Mouse (Mus musculus) right cerebral cortex, postnatal 14 days (tissue): Measurements from ENCODE around the gene Tnfsf12.
A peak's percentile ranks its signal among the peaks of the same experiment; 100 is the strongest.
"Not testable (repeated sequence)": the region's sequence is repeated elsewhere in the genome, so short reads cannot be mapped to it uniquely, and the experiment has no call there.

Experiments used
- DNase-seq: peaks from one replicate; pipeline ENCODE4 v3.0.0; 2022

Tnfsf12 gene

GRCm38 (mm10) chr11:69695361-69696181, at the start of gene Tnfsf12, which contains the start of gene Tnfsfm13:
Gene Tnfsf12 (minus strand): TSS chr11:69695849.
Gene Tnfsfm13 (minus strand): TSS chr11:69696098.
- DNase-seq, result peak; percentile 52

- not testable (repeated sequence) for DNase-seq
These were observed 35.8 kb upstream of the Tnfsf12 start for GRCm38 (mm10) chr11:69731408-69731807.

GRCm38 (mm10) chr11:69729063-69729462, 33.4 kb upstream of the Tnfsf12 start:
- DNase-seq, result no peak

GRCm38 (mm10) chr11:69725951-69726350, 30.3 kb upstream of the Tnfsf12 start:
- DNase-seq, result no peak

GRCm38 (mm10) chr11:69723074-69723473, 27.4 kb upstream of the Tnfsf12 start:
- no peak for DNase-seq

GRCm38 (mm10) chr11:69720852-69721251, 25.2 kb upstream of the Tnfsf12 start:
- no peak for DNase-seq

- no peak for DNase-seq
These were observed 23.8 kb upstream of the Tnfsf12 start for GRCm38 (mm10) chr11:69719423-69719822.

GRCm38 (mm10) chr11:69718661-69719060, 23.0 kb upstream of the Tnfsf12 start:
- no peak for DNase-seq

- DNase-seq, result no peak
These were observed 21.3 kb upstream of the Tnfsf12 start for GRCm38 (mm10) chr11:69716953-69717352.

GRCm38 (mm10) chr11:69715929-69716328, 20.3 kb upstream of the Tnfsf12 start:
- no peak for DNase-seq

- peak; percentile 30 for DNase-seq
These were observed 19.8 kb upstream of the Tnfsf12 start for GRCm38 (mm10) chr11:69715482-69715881.

GRCm38 (mm10) chr11:69714636-69715329, 19.1 kb upstream of the Tnfsf12 start:
- no peak for DNase-seq

- DNase-seq, result no peak
These were observed 17.5 kb upstream of the Tnfsf12 start for GRCm38 (mm10) chr11:69712954-69713672.

- DNase-seq, result no peak
These were observed 15.4 kb upstream of the Tnfsf12 start for GRCm38 (mm10) chr11:69711082-69711481.

- DNase-seq, result no peak
These were observed 14.8 kb upstream of the Tnfsf12 start for GRCm38 (mm10) chr11:69710470-69710869.

- no peak for DNase-seq
These were observed 14.2 kb upstream of the Tnfsf12 start for GRCm38 (mm10) chr11:69709554-69710446.

GRCm38 (mm10) chr11:69708614-69709265, 13.1 kb upstream of the Tnfsf12 start:
- DNase-seq, result no peak

- no peak for DNase-seq
These were observed 12.3 kb upstream of the Tnfsf12 start for GRCm38 (mm10) chr11:69707873-69708381.

GRCm38 (mm10) chr11:69707480-69707847, 11.8 kb upstream of the Tnfsf12 start:
- no peak for DNase-seq

GRCm38 (mm10) chr11:69706775-69707479, 11.3 kb upstream of the Tnfsf12 start:
- no peak for DNase-seq

GRCm38 (mm10) chr11:69704613-69705010, 9.0 kb upstream of the Tnfsf12 start:
- no peak for DNase-seq
